Mouse (Mus musculus): ENCODE results near the gene 1700016H13Rik. TPM values are rescaled to one million over a fixed set of nuclear protein-coding genes. Genes with fewer than 3 reads are reported as not detected.

The 1700016H13Rik gene
- polyA plus RNA-seq, 1 experiment from 2014 or later: not detected

DNA sequence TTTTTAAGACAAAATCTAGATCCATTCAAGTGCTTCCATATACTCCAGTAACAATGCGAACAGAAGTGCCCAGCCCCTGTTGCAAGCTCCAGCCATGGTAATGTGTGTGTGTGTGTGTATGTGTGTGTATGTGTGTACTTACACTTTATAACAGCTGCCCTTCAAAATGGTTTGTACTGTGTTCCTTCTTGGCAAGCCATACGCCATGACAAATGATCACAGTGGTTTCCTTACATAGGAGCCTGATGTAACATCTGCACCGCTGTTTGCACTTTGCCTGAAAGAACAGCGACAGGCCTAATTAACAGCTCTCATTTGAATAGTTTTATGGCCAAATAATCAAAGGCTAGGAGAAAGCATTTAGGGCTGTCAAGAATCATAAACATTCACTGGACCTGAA is 1.0 kb downstream of the 1700016H13Rik start:
- peak; percentile 59 for ATAC-seq (ENCODE audit: low read depth)
- WGBS: 35% methylated on average over 4 of the region's 4 CpGs
- H3K9me3 ChIP-seq (ENCODE audit: control insufficient read depth, low read length): no peaks in the 10 kb centered on the region

GRCm38 (mm10) chr5:103654225-103654624 is 1.6 kb downstream of the 1700016H13Rik start:
- no peak overlapping the region for H3K27ac ChIP-seq (ENCODE audit: low read depth, low read length)
- H3K9ac ChIP-seq (replicated peaks; ENCODE audit: low read depth, low read length): no peak overlapping the region
- H3K36me3 ChIP-seq (ENCODE audit: control insufficient read depth, insufficient read depth, low read length): no peaks in the 10 kb centered on the region
- 29% methylated on average over 6 of the region's 6 CpGs for WGBS
- no peaks in the 10 kb centered on the region for H3K27me3 ChIP-seq (ENCODE audit: control insufficient read depth, insufficient read depth, low read length)
- ATAC-seq (ENCODE audit: low read depth): no peak
- no peaks in the 10 kb centered on the region for H3K9me3 ChIP-seq (ENCODE audit: control insufficient read depth, low read length)
- no peak overlapping the region for H3K4me2 ChIP-seq (ENCODE audit: low read depth, low read length)
- no peak overlapping the region for H3K4me3 ChIP-seq (ENCODE audit: low read depth, low read length)
- no peaks in the 10 kb centered on the region for H3K4me1 ChIP-seq (ENCODE audit: control insufficient read depth, insufficient read depth, low read length)

More for the DNA sequence above, 1.0 kb downstream of the 1700016H13Rik start:
- Histone ChIP-seq H3K9ac (replicated peaks; ENCODE audit: low read depth, low read length) (no peak overlapping the region; the same call in 1 of the 2 replicates), H3K27me3 (ENCODE audit: control insufficient read depth, insufficient read depth, low read length) (no peaks in the 10 kb centered on the region), H3K4me2 (ENCODE audit: low read depth, low read length) (peak overlapping the region; percentile 96), H3K4me3 (ENCODE audit: low read depth, low read length) (peak overlapping the region; percentile 46; the same call in 1 of the 2 replicates), H3K4me1 (ENCODE audit: control insufficient read depth, insufficient read depth, low read length) (no peaks in the 10 kb centered on the region), H3K36me3 (ENCODE audit: control insufficient read depth, insufficient read depth, low read length) (no peaks in the 10 kb centered on the region), H3K27ac (ENCODE audit: low read depth, low read length) (no peak overlapping the region)

GRCm38 (mm10) chr5:103647320-103647719 is 8.5 kb downstream of the 1700016H13Rik start:
- Histone ChIP-seq H3K36me3 (ENCODE audit: control insufficient read depth, insufficient read depth, low read length) (no peaks in the 10 kb centered on the region), H3K9me3 (ENCODE audit: control insufficient read depth, low read length) (no peaks in the 10 kb centered on the region), H3K4me3 (ENCODE audit: low read depth, low read length) (no peak overlapping the region), H3K9ac (replicated peaks; ENCODE audit: low read depth, low read length) (no peak overlapping the region), H3K27ac (ENCODE audit: low read depth, low read length) (no peak overlapping the region), H3K27me3 (ENCODE audit: control insufficient read depth, insufficient read depth, low read length) (no peaks in the 10 kb centered on the region), H3K4me2 (ENCODE audit: low read depth, low read length) (no peak overlapping the region), H3K4me1 (ENCODE audit: control insufficient read depth, insufficient read depth, low read length) (no peaks in the 10 kb centered on the region)
- WGBS: 88% methylated on average over 3 of the region's 3 CpGs
- no peak for ATAC-seq (ENCODE audit: low read depth)

DNA sequence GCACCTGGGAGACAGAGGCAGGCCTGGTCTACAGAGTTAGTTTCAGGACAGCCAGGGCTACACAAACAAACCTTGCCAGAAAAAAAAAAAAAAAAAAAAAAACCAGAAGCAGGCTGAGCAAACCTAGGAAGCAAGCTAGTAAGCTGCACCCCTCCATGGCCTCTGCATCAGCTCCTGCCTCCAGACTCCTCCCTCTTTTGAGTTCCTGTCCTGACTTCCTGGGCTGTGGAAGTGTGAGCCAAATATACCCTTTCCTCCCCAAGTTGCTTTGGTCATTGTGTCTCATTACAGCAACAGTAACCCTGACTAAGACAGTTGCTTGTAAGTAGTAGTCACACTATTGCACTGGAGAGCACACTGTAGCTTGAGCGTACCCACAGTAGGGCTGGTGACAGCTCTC is 11.6 kb downstream of the 1700016H13Rik start:
- no peaks in the 10 kb centered on the region for H3K9me3 ChIP-seq (ENCODE audit: control insufficient read depth, low read length)
- H3K4me3 ChIP-seq (ENCODE audit: low read depth, low read length): no peak overlapping the region
- H3K36me3 ChIP-seq (ENCODE audit: control insufficient read depth, insufficient read depth, low read length): no peaks in the 10 kb centered on the region
- ATAC-seq (ENCODE audit: low read depth): no peak
- no peaks in the 10 kb centered on the region for H3K27me3 ChIP-seq (ENCODE audit: control insufficient read depth, insufficient read depth, low read length)
- 100% methylated on average over 1 of the region's 1 CpGs for WGBS
- no peaks in the 10 kb centered on the region for H3K4me1 ChIP-seq (ENCODE audit: control insufficient read depth, insufficient read depth, low read length)
- no peak overlapping the region for H3K4me2 ChIP-seq (ENCODE audit: low read depth, low read length)
- H3K9ac ChIP-seq (replicated peaks; ENCODE audit: low read depth, low read length): no peak overlapping the region
- H3K27ac ChIP-seq (ENCODE audit: low read depth, low read length): no peak overlapping the region

DNA sequence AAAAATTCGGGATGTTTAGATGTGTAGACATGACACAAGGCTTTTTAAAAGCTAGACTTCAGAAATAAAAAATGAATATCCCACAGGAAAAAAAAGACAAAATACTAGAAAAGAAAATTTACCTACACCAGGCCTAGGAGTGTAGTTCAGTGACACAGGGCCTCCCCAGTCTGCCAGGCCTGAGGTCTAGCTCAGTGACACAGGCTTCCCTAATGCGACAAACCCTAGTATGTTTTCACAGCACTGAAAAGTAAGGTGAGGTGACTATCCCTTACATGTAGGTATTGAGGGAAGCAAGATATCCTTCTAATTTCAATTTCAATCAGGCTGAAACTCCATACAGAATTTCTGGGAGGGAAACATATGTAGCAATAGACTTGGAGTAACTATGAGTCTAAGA is 18.6 kb downstream of the 1700016H13Rik start:
- no peak overlapping the region for H3K27ac ChIP-seq (ENCODE audit: low read depth, low read length)
- WGBS: 95% methylated on average over 2 of the region's 2 CpGs
- H3K4me2 ChIP-seq (ENCODE audit: low read depth, low read length): no peak overlapping the region
- H3K4me1 ChIP-seq (ENCODE audit: control insufficient read depth, insufficient read depth, low read length): no peaks in the 10 kb centered on the region
- H3K27me3 ChIP-seq (ENCODE audit: control insufficient read depth, insufficient read depth, low read length): no peaks in the 10 kb centered on the region
- no peak for ATAC-seq (ENCODE audit: low read depth)
- H3K36me3 ChIP-seq (ENCODE audit: control insufficient read depth, insufficient read depth, low read length): no peaks in the 10 kb centered on the region
- no peak overlapping the region for H3K4me3 ChIP-seq (ENCODE audit: low read depth, low read length)
- no peak overlapping the region for H3K9ac ChIP-seq (replicated peaks; ENCODE audit: low read depth, low read length)
- no peaks in the 10 kb centered on the region for H3K9me3 ChIP-seq (ENCODE audit: control insufficient read depth, low read length)

GRCm38 (mm10) chr5:103629854-103630580 is 25.8 kb downstream of the 1700016H13Rik start:
- Histone ChIP-seq H3K27me3 (ENCODE audit: control insufficient read depth, insufficient read depth, low read length) (no peaks in the 10 kb centered on the region), H3K27ac (ENCODE audit: low read depth, low read length) (no peak overlapping the region), H3K4me1 (ENCODE audit: control insufficient read depth, insufficient read depth, low read length) (no peaks in the 10 kb centered on the region), H3K9ac (replicated peaks; ENCODE audit: low read depth, low read length) (no peak overlapping the region), H3K4me2 (ENCODE audit: low read depth, low read length) (no peak overlapping the region), H3K9me3 (ENCODE audit: control insufficient read depth, low read length) (no peaks in the 10 kb centered on the region), H3K36me3 (ENCODE audit: control insufficient read depth, insufficient read depth, low read length) (no peaks in the 10 kb centered on the region), H3K4me3 (ENCODE audit: low read depth, low read length) (no peak overlapping the region)
- WGBS: 78% methylated on average over 9 of the region's 9 CpGs
- ATAC-seq (ENCODE audit: low read depth): no peak

GRCm38 (mm10) chr5:103629111-103629764 is 26.6 kb downstream of the 1700016H13Rik start, which contains the start of gene Slc10a6:
Gene Slc10a6 (minus strand): TSS chr5:103629403.
- H3K4me3 ChIP-seq (ENCODE audit: low read depth, low read length): no peak within 1 kb of the TSS
- H3K9me3 ChIP-seq (ENCODE audit: control insufficient read depth, low read length): no peaks in the 10 kb centered on the region
- no peaks in the 10 kb centered on the region for H3K4me1 ChIP-seq (ENCODE audit: control insufficient read depth, insufficient read depth, low read length)
- no peak within 1 kb of the TSS for H3K9ac ChIP-seq (replicated peaks; ENCODE audit: low read depth, low read length)
- H3K36me3 ChIP-seq (ENCODE audit: control insufficient read depth, insufficient read depth, low read length): no peaks in the 10 kb centered on the region
- no peaks in the 10 kb centered on the region for H3K27me3 ChIP-seq (ENCODE audit: control insufficient read depth, insufficient read depth, low read length)
- peak; percentile 84 for ATAC-seq (ENCODE audit: low read depth)
- 0 out of 2 replicates have a peak within 1 kb of the TSS, but pooled peaks have one; percentile 4 for H3K27ac ChIP-seq (ENCODE audit: low read depth, low read length)
- 56% methylated on average over 17 of the region's 17 CpGs for WGBS
- no peak within 1 kb of the TSS for H3K4me2 ChIP-seq (ENCODE audit: low read depth, low read length)

DNA sequence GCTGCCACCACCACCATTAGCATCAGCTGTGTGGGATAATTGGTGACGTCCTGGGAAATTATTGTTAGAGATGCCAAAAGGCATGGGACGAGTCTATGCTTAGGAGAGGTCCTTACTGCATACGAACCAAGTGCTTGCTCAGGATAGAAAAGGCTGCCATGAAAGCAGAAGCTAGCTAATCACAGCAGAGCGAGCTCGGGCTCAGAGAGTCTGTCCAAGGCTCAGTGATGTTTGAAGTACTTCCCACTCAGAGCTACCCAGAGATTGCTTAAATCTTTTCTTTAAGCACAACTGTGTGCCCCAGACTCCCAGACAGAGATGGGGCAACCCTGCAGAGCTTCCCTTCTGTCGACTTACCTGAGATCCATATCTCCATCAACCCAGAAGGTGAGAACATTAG is 27.3 kb downstream of the 1700016H13Rik start:
- no peak overlapping the region for H3K4me3 ChIP-seq (ENCODE audit: low read depth, low read length)
- no peak overlapping the region for H3K27ac ChIP-seq (ENCODE audit: low read depth, low read length)
- WGBS: 92% methylated on average over 6 of the region's 6 CpGs

GRCm38 (mm10) chr5:103624831-103625230 is 31.0 kb downstream of the 1700016H13Rik start:
- no peaks in the 10 kb centered on the region for H3K36me3 ChIP-seq (ENCODE audit: control insufficient read depth, insufficient read depth, low read length)
- no peak overlapping the region for H3K4me3 ChIP-seq (ENCODE audit: low read depth, low read length)
- H3K27ac ChIP-seq (ENCODE audit: low read depth, low read length): no peak overlapping the region
- no peak overlapping the region for H3K4me2 ChIP-seq (ENCODE audit: low read depth, low read length)
- H3K4me1 ChIP-seq (ENCODE audit: control insufficient read depth, insufficient read depth, low read length): no peaks in the 10 kb centered on the region
- H3K9me3 ChIP-seq (ENCODE audit: control insufficient read depth, low read length): no peaks in the 10 kb centered on the region
- WGBS: 90% methylated on average over 5 of the region's 5 CpGs
- ATAC-seq (ENCODE audit: low read depth): no peak
- H3K9ac ChIP-seq (replicated peaks; ENCODE audit: low read depth, low read length): no peak overlapping the region
- no peaks in the 10 kb centered on the region for H3K27me3 ChIP-seq (ENCODE audit: control insufficient read depth, insufficient read depth, low read length)

More for the DNA sequence above, 27.3 kb downstream of the 1700016H13Rik start:
- no peaks in the 10 kb centered on the region for H3K27me3 ChIP-seq (ENCODE audit: control insufficient read depth, insufficient read depth, low read length)
- no peaks in the 10 kb centered on the region for H3K4me1 ChIP-seq (ENCODE audit: control insufficient read depth, insufficient read depth, low read length)
- no peaks in the 10 kb centered on the region for H3K9me3 ChIP-seq (ENCODE audit: control insufficient read depth, low read length)
- H3K36me3 ChIP-seq (ENCODE audit: control insufficient read depth, insufficient read depth, low read length): no peaks in the 10 kb centered on the region
- ATAC-seq (ENCODE audit: low read depth): no peak
- no peak overlapping the region for H3K9ac ChIP-seq (replicated peaks; ENCODE audit: low read depth, low read length)
- H3K4me2 ChIP-seq (ENCODE audit: low read depth, low read length): no peak overlapping the region

Data from neural tube, embryonic 14.5 days (tissue).